Mouse (Mus musculus) thymus, postnatal 4 days (tissue): ENCODE results near the gene Smarcd1.

Experiments
- DNase-seq: peaks from one replicate; pipeline ENCODE4 v3.0.0; 2021

The Smarcd1 gene

DNA sequence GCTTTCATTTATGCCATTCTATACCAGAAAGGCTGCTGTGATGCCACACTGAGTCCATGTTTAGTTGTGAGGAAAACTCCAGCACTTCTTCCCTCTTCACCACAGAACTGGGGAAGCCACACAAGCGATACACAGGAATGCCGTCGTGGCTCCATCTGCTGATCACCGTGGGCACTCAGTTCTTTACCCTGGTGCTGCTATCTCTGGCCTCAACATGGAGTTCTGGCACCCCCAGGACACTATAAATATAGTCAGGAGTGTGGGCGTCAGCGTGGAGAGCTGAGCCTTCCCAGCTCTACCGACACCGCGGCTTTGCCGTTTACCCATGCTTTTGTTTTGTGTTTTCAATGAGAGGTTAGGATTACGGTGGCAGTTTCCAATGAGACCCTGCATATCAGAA, 34.7 kb downstream of the Smarcd1 start:
- no peak for DNase-seq

DNA sequence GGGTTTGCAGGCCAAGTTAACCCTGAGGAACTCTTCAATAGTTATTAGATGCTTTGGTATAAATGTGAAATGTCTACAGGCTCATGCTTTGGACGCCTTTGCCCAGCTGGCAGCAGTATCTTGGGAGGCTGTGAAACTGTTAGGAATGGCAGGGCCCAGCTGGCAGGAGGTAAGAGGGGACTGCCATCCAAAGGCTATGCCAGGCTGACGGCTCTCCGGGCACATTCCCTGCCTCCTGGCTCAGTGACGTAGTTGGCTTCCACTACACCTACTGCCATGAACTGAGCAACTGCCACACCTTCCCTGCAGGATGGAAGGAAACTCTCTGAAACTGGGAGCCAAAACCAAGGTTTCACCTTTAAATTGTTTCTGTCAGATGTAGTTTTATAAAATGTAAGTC, 38.3 kb downstream of the Smarcd1 start:
- DNase-seq, result no peak

DNA sequence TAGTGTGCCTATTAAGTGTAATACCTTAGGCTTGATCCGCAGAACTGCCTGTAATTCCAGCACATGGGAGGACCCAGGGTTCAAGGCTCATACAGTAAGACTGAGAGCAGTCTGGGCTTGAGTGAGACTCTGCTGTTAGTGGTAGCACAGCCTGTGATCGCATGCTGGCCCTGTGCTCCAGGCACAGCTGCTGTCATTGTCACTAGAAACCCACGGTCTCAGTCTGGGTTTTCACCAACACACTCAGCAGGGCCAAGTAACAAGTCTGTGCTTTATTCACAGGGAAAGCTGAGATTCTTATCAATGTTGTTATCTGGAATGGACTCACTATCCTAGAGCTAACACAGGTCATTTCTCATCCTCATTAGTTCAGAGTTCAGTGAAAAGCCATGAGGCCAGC, 52.3 kb downstream of the Smarcd1 start:
- no peak for DNase-seq
